Mouse (Mus musculus) kidney, postnatal 0 days (tissue): Measurements from ENCODE around the gene Srebf2. TPM values are rescaled to one million over a fixed set of nuclear protein-coding genes. Genes with fewer than 3 reads are reported as not detected.

ENCODE experiments used
- ATAC-seq: fragments of 200-750 bp; cut with Nextera tagmentation; replicated peaks from 2 replicates; pipeline ENCODE4 v1.8.0; 2017; ENCODE audit warnings: low read depth, moderate number of reproducible peaks, moderate TSS enrichment, moderate library complexity; ENCODE audit not compliant: low FRiP score
- DNase-seq: peaks from one replicate; pipeline ENCODE4 v3.0.0-alpha.2; 2016; ENCODE audit warnings: low spot score
- H3K27ac ChIP-seq: fragments of 300-500 bp; sonication (generic); 2 replicates; pipeline ENCODE4 v1.5.1; 2014; ENCODE audit warnings: mild to moderate bottlenecking
- H3K27me3 ChIP-seq: fragments of 300-500 bp; sonication (generic); 2 replicates; pipeline ENCODE4 v1.6.1; 2014; ENCODE audit warnings: low read length, mixed read lengths; ENCODE audit not compliant: insufficient read depth
- H3K36me3 ChIP-seq: fragments of 300-500 bp; sonication (generic); 2 replicates; pipeline ENCODE4 v1.6.1; 2014; ENCODE audit warnings: low read length, mixed read lengths; ENCODE audit not compliant: insufficient read depth
- H3K4me1 ChIP-seq: fragments of 300-500 bp; sonication (generic); replicated peaks from 2 replicates; pipeline ENCODE4 v1.6.1; 2014; ENCODE audit warnings: antibody characterized with exemption, low read length, mixed read lengths; ENCODE audit not compliant: insufficient read depth
- H3K4me2 ChIP-seq: fragments of 300-500 bp; sonication (generic); 2 replicates; pipeline ENCODE4 v1.6.1; 2014; ENCODE audit warnings: mild to moderate bottlenecking, low read length, moderate library complexity, mixed read lengths
- H3K4me3 ChIP-seq: fragments of 300-500 bp; sonication (generic); replicated peaks from 2 replicates; pipeline ENCODE4 v1.5.1; 2014; ENCODE audit warnings: low read depth, low read length
- H3K9ac ChIP-seq: fragments of 300-500 bp; sonication (generic); 2 replicates; pipeline ENCODE4 v1.6.1; 2014; ENCODE audit warnings: low read depth, low read length
- H3K9me3 ChIP-seq: fragments of 300-500 bp; sonication (generic); replicated peaks from 2 replicates; pipeline ENCODE4 v1.6.1; 2016; ENCODE audit warnings: low read length, inconsistent platforms, mixed read lengths
- CTCF ChIP-seq: IDR thresholded peaks from 2 replicates; pipeline ENCODE4 v1.5.1; 2016; ENCODE audit warnings: antibody characterized with exemption, low read depth, mild to moderate bottlenecking, moderate library complexity
- WGBS: fragments of 180-500 bp; shearing (Covaris S2); extraction: QIAGEN DNeasy Blood & Tissue Kit; methylation state at CpG from one replicate; pipeline ENCODE4 v1.1.7; 2014; 5-methylcytosine and 5-hydroxymethylcytosine counted together
- polyA plus RNA-seq: library from polyadenylated mRNA; unstranded; fragments of >200 nt; fragmentation: Nextera tagmentation; extraction: Ambion mirVana; gene quantifications from 2 replicates; pipeline ENCODE4 v1.2.1, GENCODE M21; 2015

Gene Srebf2
- polyA plus RNA-seq, 1 experiment from 2014 or later = 89.0 TPM

- DNase-seq (peak; percentile 82), ATAC-seq (peak; percentile 53; the same call in 1 of the 2 replicates)
- peak overlapping the region; percentile 83 for H3K27ac ChIP-seq
- peaks cover 8% of the 10 kb centered on the region; the same call in 1 of the 2 replicates for H3K36me3 ChIP-seq
- peak; percentile 97 for TF ChIP-seq CTCF
- no peaks in the 10 kb centered on the region for H3K9me3 ChIP-seq
- WGBS = 52% methylated on average over 8 of the region's 8 CpGs
- 0 out of 2 replicates have a peak overlapping the region, but pooled peaks have one; percentile 37 for H3K4me2 ChIP-seq
- no peaks in the 10 kb centered on the region for H3K27me3 ChIP-seq
- H3K4me1 ChIP-seq = peaks cover 38% of the 10 kb centered on the region
- H3K4me3 ChIP-seq = no peak overlapping the region
- no peak overlapping the region for H3K9ac ChIP-seq
Measured at GRCm38 (mm10) chr15:82165332-82166239, 18.6 kb downstream of the Srebf2 start.

- H3K4me1 ChIP-seq = peaks cover 34% of the 10 kb centered on the region
- no peak for DNase-seq
- ATAC-seq = peak; percentile 61
Measured at GRCm38 (mm10) chr15:82166240-82167100, 19.5 kb downstream of the Srebf2 start.

GRCm38 (mm10) chr15:82167201-82168168 lies 20.5 kb downstream of the Srebf2 start:
- no peak for TF ChIP-seq CTCF
- no peak overlapping the region for H3K4me3 ChIP-seq
- peak; percentile 87 for DNase-seq
- H3K4me1 ChIP-seq = peaks cover 34% of the 10 kb centered on the region
- H3K27me3 ChIP-seq = no peaks in the 10 kb centered on the region
- H3K4me2 ChIP-seq = peak overlapping the region; percentile 37
- peak; percentile 60 for ATAC-seq
- H3K36me3 ChIP-seq = peaks cover 20% of the 10 kb centered on the region
- no peaks in the 10 kb centered on the region for H3K9me3 ChIP-seq
- WGBS = 27% methylated on average over 23 of the region's 23 CpGs
- peak overlapping the region; percentile 83 for H3K27ac ChIP-seq
- H3K9ac ChIP-seq = no peak overlapping the region

More at GRCm38 (mm10) chr15:82166240-82167100, 19.5 kb downstream of the Srebf2 start:
- H3K36me3 ChIP-seq = peaks cover 12% of the 10 kb centered on the region
- H3K27me3 ChIP-seq = no peaks in the 10 kb centered on the region
- peak overlapping the region; percentile 9 for H3K9ac ChIP-seq
- H3K27ac ChIP-seq = peak overlapping the region; percentile 83
- 24% methylated on average over 22 of the region's 22 CpGs for WGBS
- no peaks in the 10 kb centered on the region for H3K9me3 ChIP-seq
- no peak for TF ChIP-seq CTCF
- H3K4me2 ChIP-seq = peak overlapping the region; percentile 37
- no peak overlapping the region for H3K4me3 ChIP-seq

- peaks cover 38% of the 10 kb centered on the region for H3K36me3 ChIP-seq
- H3K9ac ChIP-seq = no peak overlapping the region
Measured at GRCm38 (mm10) chr15:82169671-82170070, 22.7 kb downstream of the Srebf2 start.

DNA sequence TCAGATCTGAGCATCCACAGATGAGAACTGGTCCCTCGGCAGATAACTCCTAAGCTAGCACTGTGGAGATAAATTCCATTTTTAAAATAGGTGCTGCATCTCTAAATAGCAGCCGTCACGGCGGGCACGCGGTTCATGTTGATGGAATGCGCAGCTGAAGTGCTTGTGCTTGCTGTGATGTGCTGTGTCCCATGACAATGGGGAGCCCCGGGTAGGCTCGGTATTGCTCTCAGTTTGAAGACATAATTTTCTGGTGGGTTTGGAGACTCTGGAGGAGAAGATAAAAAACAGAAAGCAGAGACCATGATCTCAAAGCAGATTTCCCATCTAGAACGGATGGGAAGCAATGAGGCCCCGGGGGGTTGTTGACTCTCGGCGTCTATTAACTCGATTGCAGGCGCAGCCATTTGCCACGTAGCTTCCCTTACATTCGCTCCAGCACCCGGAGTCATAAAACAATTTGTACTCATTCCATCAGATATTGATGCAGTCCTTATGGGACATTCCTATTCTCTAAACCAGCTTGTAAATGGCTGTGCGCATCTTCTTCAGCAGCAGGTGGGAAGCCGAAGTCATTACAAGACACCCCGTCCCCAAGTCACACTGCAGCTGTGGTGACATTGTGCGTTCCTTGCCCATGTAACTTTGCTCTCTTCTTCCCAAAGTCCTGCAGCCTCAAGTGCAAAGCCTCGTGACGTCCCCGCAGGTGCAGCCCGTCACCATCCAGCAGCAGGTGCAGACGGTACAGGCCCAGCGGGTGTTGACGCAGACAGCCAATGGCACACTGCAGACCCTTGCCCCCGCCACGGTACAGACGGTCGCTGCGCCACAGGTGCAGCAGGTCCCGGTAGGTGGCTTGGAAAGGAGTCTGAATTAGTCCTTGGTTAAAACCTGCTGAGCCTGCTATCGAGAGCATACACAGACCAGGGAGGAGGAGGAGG lies 23.7 kb downstream of the Srebf2 start:
- Histone ChIP-seq H3K27ac (no peak overlapping the region), H3K27me3 (no peaks in the 10 kb centered on the region), H3K4me2 (no peak overlapping the region), H3K4me3 (no peak overlapping the region), H3K36me3 (peaks cover 48% of the 10 kb centered on the region), H3K9ac (no peak overlapping the region), H3K4me1 (peaks cover 30% of the 10 kb centered on the region), H3K9me3 (no peaks in the 10 kb centered on the region)
- DNase-seq (no peak), ATAC-seq (no peak)
- no peak for TF ChIP-seq CTCF
- WGBS = 77% methylated on average over 36 of the region's 36 CpGs

More at GRCm38 (mm10) chr15:82169671-82170070, 22.7 kb downstream of the Srebf2 start:
- no peak for TF ChIP-seq CTCF
- ATAC-seq = no peak
- peaks cover 32% of the 10 kb centered on the region for H3K4me1 ChIP-seq
- WGBS = 79% methylated on average over 5 of the region's 5 CpGs
- no peak for DNase-seq
- no peak overlapping the region for H3K27ac ChIP-seq
- no peaks in the 10 kb centered on the region for H3K27me3 ChIP-seq
- H3K9me3 ChIP-seq = no peaks in the 10 kb centered on the region
- H3K4me3 ChIP-seq = no peak overlapping the region
- H3K4me2 ChIP-seq = no peak overlapping the region
